Mouse (Mus musculus) small intestine, adult 2 months (tissue): ENCODE data around the gene Hat1. TPM values are rescaled to one million over a fixed set of nuclear protein-coding genes. Genes with fewer than 3 reads are reported as not detected.

Experiments
- H3K27ac ChIP-seq: fragments of 200-500 bp; 2 replicates; pipeline ENCODE4 v1.5.1; 2012; ENCODE audit warnings: low read depth, low read length, control low read depth, inconsistent platforms; ENCODE audit not compliant: insufficient read depth
- H3K27me3 ChIP-seq: fragments of 200-500 bp; 2 replicates; pipeline ENCODE4 v1.6.1; 2012; ENCODE audit warnings: mild to moderate bottlenecking, moderate library complexity, low read length, inconsistent platforms; ENCODE audit not compliant: control insufficient read depth, insufficient read depth
- H3K36me3 ChIP-seq: fragments of 200-500 bp; 2 replicates; pipeline ENCODE4 v1.6.1; 2012; ENCODE audit warnings: mild to moderate bottlenecking, low read length, control low read depth, inconsistent platforms; ENCODE audit not compliant: control insufficient read depth, insufficient read depth
- H3K4me1 ChIP-seq: fragments of 200-500 bp; 2 replicates; pipeline ENCODE4 v1.6.1; 2012; ENCODE audit warnings: low read length, inconsistent platforms, mixed read lengths; ENCODE audit not compliant: control insufficient read depth, insufficient read depth, insufficient read length
- H3K4me3 ChIP-seq: fragments of 200-500 bp; 2 replicates; pipeline ENCODE4 v1.5.1; 2012; ENCODE audit warnings: low read depth, mild to moderate bottlenecking, control low read depth, inconsistent platforms, low read length, moderate library complexity
- CTCF ChIP-seq: fragments of 200-500 bp; IDR thresholded peaks from 2 replicates; pipeline ENCODE4 v1.5.1; 2012; ENCODE audit warnings: low read depth, mild to moderate bottlenecking, control low read depth, inconsistent platforms, low read length, moderate library complexity, mixed read lengths; ENCODE audit not compliant: insufficient replicate concordance, insufficient read length; ENCODE audit errors: extremely low read depth
- POLR2A ChIP-seq: fragments of 200-500 bp; IDR thresholded peaks from 2 replicates; pipeline ENCODE4 v1.6.1; 2012; ENCODE audit warnings: low read depth, mild to moderate bottlenecking, control low read depth, inconsistent platforms, low read length, moderate library complexity
- WGBS: fragments of 180-500 bp; shearing (Covaris S2); methylation state at CpG from one replicate; pipeline ENCODE4 v1.1.7; 2018; 5-methylcytosine and 5-hydroxymethylcytosine counted together
- polyA plus RNA-seq: library from polyadenylated mRNA; depleted of rRNA; stranded (reverse); fragments of >200 nt; gene quantifications from 2 replicates; pipeline ENCODE4 v1.2.3, GENCODE M21; 2012

Hat1 gene
- polyA plus RNA-seq, 1 experiment, result 0.62 TPM

DNA sequence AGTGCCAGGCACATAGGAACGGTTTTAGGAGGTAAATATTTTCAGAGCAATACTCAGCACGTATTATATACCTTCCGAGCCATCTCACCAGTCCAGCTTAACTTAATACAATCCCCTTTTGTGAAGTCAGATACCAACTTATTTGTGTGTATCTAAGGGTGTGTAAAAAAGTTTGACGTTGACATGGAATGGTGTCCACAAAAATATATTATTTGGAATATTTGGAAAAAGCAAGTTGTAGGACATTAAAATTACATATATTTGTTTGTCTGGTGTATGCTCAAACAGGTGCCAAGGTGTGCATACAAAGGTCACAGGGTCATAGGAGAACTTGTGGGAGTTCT is 65.1 kb downstream of the Hat1 start:
- Histone ChIP-seq H3K4me3 (no peak overlapping the region), H3K27ac (no peak overlapping the region), H3K36me3 (no peaks in the 10 kb centered on the region), H3K27me3 (no peaks in the 10 kb centered on the region), H3K4me1 (peaks cover 3% of the 10 kb centered on the region; the same call in 1 of the 2 replicates)
- TF ChIP-seq POLR2A, result no peak
- no peak for TF ChIP-seq CTCF
- WGBS, result 13% methylated on average over 4 of the region's 4 CpGs

DNA sequence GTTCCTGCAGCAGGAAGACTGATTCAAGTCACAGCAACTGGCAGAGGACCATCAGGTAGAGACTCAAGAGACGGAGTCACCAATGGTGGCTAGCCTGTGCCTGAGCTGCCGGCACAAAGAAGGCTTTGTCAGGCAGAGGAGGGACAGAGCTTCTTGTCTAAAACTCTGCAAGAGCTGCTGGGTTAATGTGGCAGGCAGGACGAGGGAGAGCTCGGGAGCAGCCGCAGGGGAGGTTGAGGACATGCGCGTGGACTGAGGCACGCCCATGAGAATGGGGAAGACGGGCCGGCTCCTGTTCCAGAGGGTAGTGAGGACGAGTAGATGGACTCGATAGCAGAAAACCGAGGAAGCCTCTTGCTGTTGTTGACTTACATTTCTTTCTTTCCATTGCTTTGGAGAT is 69.9 kb downstream of the Hat1 start:
- H3K4me1 ChIP-seq, result peaks cover 4% of the 10 kb centered on the region; the same call in 1 of the 2 replicates
- no peaks in the 10 kb centered on the region for H3K36me3 ChIP-seq
- no peak overlapping the region for H3K4me3 ChIP-seq
- no peaks in the 10 kb centered on the region for H3K27me3 ChIP-seq
- 78% methylated on average over 13 of the region's 13 CpGs for WGBS
- H3K27ac ChIP-seq, result no peak overlapping the region
- TF ChIP-seq POLR2A (no peak), CTCF (no peak)

DNA sequence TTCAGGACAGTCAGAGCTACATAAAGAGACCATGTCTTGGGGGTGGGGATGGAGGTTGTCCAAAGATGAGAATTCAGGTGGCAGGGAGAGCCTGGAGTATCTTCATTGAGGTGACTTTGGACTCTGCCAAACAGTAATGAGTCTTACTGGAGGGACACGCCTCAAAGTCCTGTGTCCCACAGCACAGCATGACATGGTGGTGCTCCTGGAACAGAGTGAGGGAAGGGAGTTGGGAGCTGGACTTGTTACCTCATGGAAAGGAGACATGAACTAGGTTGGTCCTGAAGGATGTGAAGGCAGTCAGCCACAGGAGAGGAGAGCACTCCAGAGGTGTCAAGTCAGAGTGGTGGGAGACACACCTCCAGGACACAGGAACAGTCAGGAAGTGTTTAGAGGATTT is 70.9 kb downstream of the Hat1 start:
- H3K4me1 ChIP-seq, result peaks cover 4% of the 10 kb centered on the region; the same call in 1 of the 2 replicates
- no peak overlapping the region for H3K4me3 ChIP-seq
- H3K27ac ChIP-seq, result no peak overlapping the region
- TF ChIP-seq CTCF (no peak), POLR2A (no peak)
- H3K36me3 ChIP-seq, result no peaks in the 10 kb centered on the region
- H3K27me3 ChIP-seq, result no peaks in the 10 kb centered on the region
- 44% methylated on average over 1 of the region's 1 CpGs for WGBS

DNA sequence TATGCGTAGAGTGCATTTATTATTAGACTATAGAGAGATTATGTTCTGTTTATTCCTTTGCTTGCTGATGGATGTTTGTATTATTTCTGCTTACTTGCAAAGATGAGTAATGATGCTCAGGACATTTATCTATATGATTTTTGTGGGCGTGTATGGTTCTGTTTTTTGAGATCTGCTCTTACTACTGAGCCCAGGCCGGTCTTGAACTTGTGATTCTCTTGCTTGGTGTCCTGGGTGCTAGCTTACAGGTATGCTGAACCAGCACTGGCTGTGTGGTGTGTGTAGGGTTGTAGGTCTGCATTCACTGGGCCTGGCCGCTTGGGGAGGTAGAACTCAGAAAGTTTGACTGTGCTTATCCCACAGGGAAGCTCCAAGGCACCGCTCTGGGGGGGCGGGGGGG is 72.4 kb downstream of the Hat1 start:
- WGBS, result 83% methylated on average over 6 of the region's 6 CpGs
- Histone ChIP-seq H3K4me1 (peaks cover 4% of the 10 kb centered on the region; the same call in 1 of the 2 replicates), H3K27me3 (no peaks in the 10 kb centered on the region), H3K4me3 (no peak overlapping the region), H3K27ac (no peak overlapping the region), H3K36me3 (no peaks in the 10 kb centered on the region)
- TF ChIP-seq CTCF (no peak), POLR2A (no peak)

DNA sequence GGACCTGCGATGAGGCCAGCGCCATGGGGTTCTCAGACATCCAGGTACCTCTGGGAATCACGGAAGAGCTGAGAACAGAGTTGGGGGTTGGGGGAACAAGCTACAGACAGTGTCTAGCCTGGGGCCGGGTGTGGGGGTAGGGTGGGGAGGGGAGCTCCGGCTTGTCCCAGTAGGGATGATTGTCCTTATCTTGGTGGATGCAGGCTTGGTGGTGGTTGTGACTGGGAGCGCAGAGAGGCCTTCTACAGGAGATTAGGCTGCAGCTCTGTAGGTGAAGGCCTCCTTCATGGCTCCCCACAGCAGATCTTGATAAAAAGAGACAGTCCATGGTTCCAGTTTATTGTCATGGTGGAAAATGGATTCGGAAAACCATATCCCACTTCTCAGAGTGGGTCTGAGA is 72.8 kb downstream of the Hat1 start:
- 78% methylated on average over 7 of the region's 7 CpGs for WGBS
- Histone ChIP-seq H3K27me3 (no peaks in the 10 kb centered on the region), H3K36me3 (no peaks in the 10 kb centered on the region), H3K27ac (no peak overlapping the region), H3K4me3 (no peak overlapping the region), H3K4me1 (peaks cover 4% of the 10 kb centered on the region; the same call in 1 of the 2 replicates)
- TF ChIP-seq CTCF (no peak), POLR2A (no peak)

DNA sequence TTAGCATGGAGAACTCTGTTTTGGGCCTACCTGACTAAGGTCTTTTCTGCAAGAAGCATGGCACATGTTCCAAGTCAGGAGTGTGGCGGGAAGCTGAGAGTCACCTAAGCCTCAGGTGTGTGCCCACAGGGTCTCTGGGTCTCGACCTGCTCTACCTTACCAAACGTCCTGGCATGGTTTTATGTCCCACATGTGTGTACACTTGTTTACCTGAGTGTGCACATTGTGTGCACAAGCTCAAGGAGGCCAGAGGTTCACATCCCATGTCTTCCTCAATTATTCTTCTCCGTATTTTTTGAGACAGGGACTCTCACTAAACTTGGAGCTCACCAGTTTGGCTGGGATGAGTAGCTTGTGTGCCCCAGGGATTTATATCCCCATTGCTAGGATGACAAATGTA is 73.3 kb downstream of the Hat1 start:
- Histone ChIP-seq H3K4me1 (peaks cover 4% of the 10 kb centered on the region; the same call in 1 of the 2 replicates), H3K4me3 (no peak overlapping the region), H3K36me3 (no peaks in the 10 kb centered on the region), H3K27me3 (no peaks in the 10 kb centered on the region), H3K27ac (no peak overlapping the region)
- 84% methylated on average over 4 of the region's 4 CpGs for WGBS
- TF ChIP-seq CTCF (no peak), POLR2A (no peak)

DNA sequence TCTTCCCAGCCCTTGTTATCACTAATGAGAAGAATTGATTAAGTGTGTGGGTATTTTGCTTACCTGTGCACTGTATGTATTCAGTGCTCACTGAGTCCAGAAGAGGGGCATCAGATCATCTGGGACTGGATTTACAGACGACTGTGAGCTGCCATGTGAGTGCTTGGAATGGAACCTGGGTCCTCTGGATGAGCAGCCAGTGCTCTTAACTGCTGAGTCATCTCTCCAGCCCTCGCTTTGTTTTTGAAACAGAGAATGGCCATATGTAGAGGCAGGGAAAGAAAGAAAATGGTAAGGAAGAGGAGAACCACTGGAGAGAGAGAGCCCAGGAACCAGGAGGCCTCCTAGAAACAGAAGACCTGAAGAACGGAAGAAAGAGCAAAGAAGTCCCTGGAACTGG is 73.8 kb downstream of the Hat1 start:
- H3K4me3 ChIP-seq, result no peak overlapping the region
- H3K4me1 ChIP-seq, result peaks cover 4% of the 10 kb centered on the region; the same call in 1 of the 2 replicates
- TF ChIP-seq CTCF, result no peak
- TF ChIP-seq POLR2A, result no peak
- no peaks in the 10 kb centered on the region for H3K27me3 ChIP-seq
- no peaks in the 10 kb centered on the region for H3K36me3 ChIP-seq
- whole genome bisulfite sequencing, result 85% methylated on average over 3 of the region's 3 CpGs
- H3K27ac ChIP-seq, result no peak overlapping the region

DNA sequence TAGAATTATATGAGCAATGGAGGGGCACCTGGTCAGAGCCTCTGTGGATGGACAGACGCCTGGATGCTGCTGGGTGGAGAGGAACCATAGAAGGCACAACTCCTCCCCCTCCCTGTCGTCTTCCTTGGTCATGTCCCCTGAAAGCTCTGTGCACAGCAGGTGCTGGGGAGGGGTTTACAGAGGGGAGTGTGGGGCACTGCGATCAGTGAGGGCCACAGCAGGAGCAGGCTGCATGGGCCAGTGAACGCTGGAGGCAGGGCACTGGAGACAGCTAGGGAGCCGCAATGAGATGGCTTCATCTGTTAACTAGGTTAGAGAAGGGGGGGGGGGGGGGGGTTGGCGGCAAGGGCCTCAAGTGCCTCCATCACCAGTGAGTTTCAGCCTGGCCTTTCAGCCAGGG is 77.3 kb downstream of the Hat1 start:
- Histone ChIP-seq H3K36me3 (no peaks in the 10 kb centered on the region), H3K4me3 (no peak overlapping the region), H3K27me3 (no peaks in the 10 kb centered on the region), H3K4me1 (no peaks in the 10 kb centered on the region), H3K27ac (no peak overlapping the region)
- TF ChIP-seq CTCF, result no peak
- TF ChIP-seq POLR2A, result no peak
- WGBS, result 72% methylated on average over 6 of the region's 6 CpGs
